Mouse (Mus musculus) spleen, postnatal 10 days (tissue): ENCODE results near the gene Tti1.
A peak's percentile ranks its signal among the peaks of the same experiment; 100 is the strongest.
"Not testable (repeated sequence)": the region's sequence is repeated elsewhere in the genome, so short reads cannot be mapped to it uniquely, and the experiment has no call there.

Experiments used
- DNase-seq, 2 experiments: peaks; one replicate each; pipeline ENCODE4 v3.0.0; 2021 to 2022; ENCODE audit warnings: low spot score in 2 of 2

Gene Tti1

GRCm38 (mm10) chr2:158028354-158028863 is at the start of gene Tti1, which contains the start of gene Rprd1b:
TSS of gene Tti1 (minus strand) at chr2:158028433.
TSS of gene Rprd1b (plus strand) at chr2:158028497.
- peak; percentile 95 to 96 for DNase-seq

GRCm38 (mm10) chr2:158077981-158078380 is 49.7 kb upstream of the Tti1 start:
- no peak for DNase-seq

- DNase-seq, result no peak
Observed at GRCm38 (mm10) chr2:158076690-158077089, 48.5 kb upstream of the Tti1 start.

GRCm38 (mm10) chr2:158074835-158075234 is 46.6 kb upstream of the Tti1 start:
- no peak for DNase-seq

- no peak for DNase-seq
Observed at GRCm38 (mm10) chr2:158071633-158071995, 43.4 kb upstream of the Tti1 start.

- no peak for DNase-seq
Observed at GRCm38 (mm10) chr2:158070885-158071632, 42.8 kb upstream of the Tti1 start.

GRCm38 (mm10) chr2:158068444-158068971 is 40.3 kb upstream of the Tti1 start:
- DNase-seq, result no peak

GRCm38 (mm10) chr2:158067260-158067824 is 39.1 kb upstream of the Tti1 start:
- no peak for DNase-seq

- no peak for DNase-seq
Observed at GRCm38 (mm10) chr2:158066456-158066855, 38.2 kb upstream of the Tti1 start.

GRCm38 (mm10) chr2:158065064-158065463 is 36.8 kb upstream of the Tti1 start:
- DNase-seq, result no peak

GRCm38 (mm10) chr2:158064571-158065048 is 36.4 kb upstream of the Tti1 start:
- no peak for DNase-seq

- no peak for DNase-seq
Observed at GRCm38 (mm10) chr2:158063036-158063435, 34.8 kb upstream of the Tti1 start.

GRCm38 (mm10) chr2:158059666-158060105 is 31.5 kb upstream of the Tti1 start:
- DNase-seq, result no peak

GRCm38 (mm10) chr2:158058534-158058933 is 30.3 kb upstream of the Tti1 start:
- DNase-seq, result no peak

- no peak for DNase-seq
Observed at GRCm38 (mm10) chr2:158057030-158057429, 28.8 kb upstream of the Tti1 start.

- DNase-seq, result not testable (repeated sequence)
Observed at GRCm38 (mm10) chr2:158055383-158055782, 27.1 kb upstream of the Tti1 start.

GRCm38 (mm10) chr2:158054596-158054995 is 26.4 kb upstream of the Tti1 start:
- DNase-seq, result no peak

GRCm38 (mm10) chr2:158050116-158050515 is 21.9 kb upstream of the Tti1 start:
- DNase-seq, result no peak

- no peak for DNase-seq
Observed at GRCm38 (mm10) chr2:158048718-158049117, 20.5 kb upstream of the Tti1 start.

GRCm38 (mm10) chr2:158047903-158048302 is 19.7 kb upstream of the Tti1 start:
- peak; percentile 57 to 73 for DNase-seq

GRCm38 (mm10) chr2:158046186-158046585 is 18.0 kb upstream of the Tti1 start:
- no peak for DNase-seq

- DNase-seq, result no peak
Observed at GRCm38 (mm10) chr2:158043504-158043903, 15.3 kb upstream of the Tti1 start.

- DNase-seq, result no peak
Observed at GRCm38 (mm10) chr2:158040396-158040795, 12.2 kb upstream of the Tti1 start.
